Mouse (Mus musculus): ENCODE data around the gene Mcm3.

DNA sequence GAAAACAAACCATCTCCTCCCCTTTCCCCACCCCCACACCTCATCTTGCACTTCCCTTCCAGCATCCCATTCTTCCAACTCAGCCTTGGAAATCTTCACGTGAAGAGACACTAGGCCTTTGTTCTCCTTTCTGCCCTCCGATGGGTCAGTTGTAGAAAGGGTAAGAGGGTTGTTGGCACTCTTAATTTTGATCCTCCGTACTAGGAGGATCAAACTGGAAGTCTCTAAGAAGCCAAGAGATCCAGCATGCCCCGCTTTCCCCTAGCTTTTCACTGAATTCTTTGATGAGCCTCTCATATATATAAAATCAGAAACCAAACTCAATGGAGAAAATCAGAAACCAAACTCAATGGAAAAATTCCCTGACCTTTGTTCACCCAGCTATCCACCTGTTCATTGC, 3.4 kb upstream of the Mcm3 start:
- TF ChIP-seq CTCF (IDR thresholded peaks at IDR 0.05; ENCODE audit: insufficient read depth, low read depth, low read length) (no peak), POLR2A (IDR thresholded peaks at IDR 0.05; ENCODE audit: insufficient read depth, low read depth, low read length) (no peak)
